Mouse (Mus musculus): Measurements from ENCODE around the gene Pecam1. TPM values are rescaled to one million over a fixed set of nuclear protein-coding genes. Genes with fewer than 3 reads are reported as not detected.
A peak's percentile ranks its signal among the peaks of the same experiment; 100 is the strongest.
"Not testable (repeated sequence)": the region's sequence is repeated elsewhere in the genome, so short reads cannot be mapped to it uniquely, and the experiment has no call there.

Pecam1 gene
- polyA plus RNA-seq, 1 experiment from 2014 or later = 52.0 TPM

- WGBS (ENCODE audit: insufficient replicate concordance) = 8% methylated on average over 9 of the region's 9 CpGs
- 0 out of 2 replicates have a peak, but pooled peaks have one; percentile 36 for ATAC-seq (replicated peaks; ENCODE audit: insufficient number of reproducible peaks, low FRiP score, low TSS enrichment)
- no peak overlapping the region for H3K4me3 ChIP-seq (ENCODE audit: low read depth, low read length)
- H3K4me1 ChIP-seq (ENCODE audit: control insufficient read depth, insufficient read depth, low read length) = peaks cover 22% of the 10 kb centered on the region
- no peak overlapping the region; the same call in 1 of the 2 replicates for H3K9ac ChIP-seq (ENCODE audit: low read depth, low read length)
- no peaks in the 10 kb centered on the region for H3K36me3 ChIP-seq (ENCODE audit: control insufficient read depth, insufficient read depth, low read length)
- peak overlapping the region; percentile 73 for H3K27ac ChIP-seq (ENCODE audit: low read depth, low read length)
- H3K9me3 ChIP-seq (replicated peaks; ENCODE audit: control insufficient read depth, low read length) = no peaks in the 10 kb centered on the region
- peak overlapping the region; percentile 27 for H3K4me2 ChIP-seq
- no peaks in the 10 kb centered on the region for H3K27me3 ChIP-seq (ENCODE audit: control insufficient read depth, insufficient read depth, low read length)
These were observed 110.4 kb downstream of the Pecam1 start for GRCm38 (mm10) chr11:106640059-106640458.

GRCm38 (mm10) chr11:106639356-106639692, 111.1 kb downstream of the Pecam1 start:
- Histone ChIP-seq H3K4me3 (ENCODE audit: low read depth, low read length) (no peak overlapping the region), H3K9ac (ENCODE audit: low read depth, low read length) (peak overlapping the region; percentile 1; the same call in 1 of the 2 replicates), H3K27ac (ENCODE audit: low read depth, low read length) (peak overlapping the region; percentile 73), H3K27me3 (ENCODE audit: control insufficient read depth, insufficient read depth, low read length) (no peaks in the 10 kb centered on the region), H3K9me3 (replicated peaks; ENCODE audit: control insufficient read depth, low read length) (no peaks in the 10 kb centered on the region), H3K36me3 (ENCODE audit: control insufficient read depth, insufficient read depth, low read length) (no peaks in the 10 kb centered on the region), H3K4me2 (no peak overlapping the region), H3K4me1 (ENCODE audit: control insufficient read depth, insufficient read depth, low read length) (peaks cover 22% of the 10 kb centered on the region)
- ATAC-seq (replicated peaks; ENCODE audit: insufficient number of reproducible peaks, low FRiP score, low TSS enrichment) = no peak
- 9% methylated on average over 5 of the region's 5 CpGs for WGBS (ENCODE audit: insufficient replicate concordance)

GRCm38 (mm10) chr11:106638551-106639355, 111.7 kb downstream of the Pecam1 start:
- H3K4me3 ChIP-seq (ENCODE audit: low read depth, low read length) = no peak overlapping the region
- no peak overlapping the region for H3K4me2 ChIP-seq
- no peak overlapping the region; the same call in 1 of the 2 replicates for H3K9ac ChIP-seq (ENCODE audit: low read depth, low read length)
- WGBS (ENCODE audit: insufficient replicate concordance) = 40% methylated on average over 9 of the region's 9 CpGs
- no peaks in the 10 kb centered on the region for H3K9me3 ChIP-seq (replicated peaks; ENCODE audit: control insufficient read depth, low read length)
- ATAC-seq (replicated peaks; ENCODE audit: insufficient number of reproducible peaks, low FRiP score, low TSS enrichment) = no peak
- no peaks in the 10 kb centered on the region for H3K36me3 ChIP-seq (ENCODE audit: control insufficient read depth, insufficient read depth, low read length)
- H3K27me3 ChIP-seq (ENCODE audit: control insufficient read depth, insufficient read depth, low read length) = no peaks in the 10 kb centered on the region
- peaks cover 22% of the 10 kb centered on the region for H3K4me1 ChIP-seq (ENCODE audit: control insufficient read depth, insufficient read depth, low read length)
- H3K27ac ChIP-seq (ENCODE audit: low read depth, low read length) = no peak overlapping the region

GRCm38 (mm10) chr11:106637754-106638153, 112.7 kb downstream of the Pecam1 start:
- ATAC-seq (replicated peaks; ENCODE audit: insufficient number of reproducible peaks, low FRiP score, low TSS enrichment) = no peak
- no peak overlapping the region for H3K9ac ChIP-seq (ENCODE audit: low read depth, low read length)
- no peak overlapping the region for H3K4me2 ChIP-seq
- no peak overlapping the region for H3K27ac ChIP-seq (ENCODE audit: low read depth, low read length)
- no peaks in the 10 kb centered on the region for H3K9me3 ChIP-seq (replicated peaks; ENCODE audit: control insufficient read depth, low read length)
- no peaks in the 10 kb centered on the region for H3K27me3 ChIP-seq (ENCODE audit: control insufficient read depth, insufficient read depth, low read length)
- no peak overlapping the region for H3K4me3 ChIP-seq (ENCODE audit: low read depth, low read length)
- 22% methylated on average over 7 of the region's 7 CpGs for WGBS (ENCODE audit: insufficient replicate concordance)
- no peaks in the 10 kb centered on the region for H3K36me3 ChIP-seq (ENCODE audit: control insufficient read depth, insufficient read depth, low read length)
- H3K4me1 ChIP-seq (ENCODE audit: control insufficient read depth, insufficient read depth, low read length) = peaks cover 22% of the 10 kb centered on the region

GRCm38 (mm10) chr11:106635946-106636345, 114.5 kb downstream of the Pecam1 start:
- H3K27me3 ChIP-seq (ENCODE audit: control insufficient read depth, insufficient read depth, low read length) = no peaks in the 10 kb centered on the region
- 41% methylated on average over 2 of the region's 2 CpGs for WGBS (ENCODE audit: insufficient replicate concordance)
- H3K4me3 ChIP-seq (ENCODE audit: low read depth, low read length) = no peak overlapping the region
- H3K9me3 ChIP-seq (replicated peaks; ENCODE audit: control insufficient read depth, low read length) = no peaks in the 10 kb centered on the region
- H3K36me3 ChIP-seq (ENCODE audit: control insufficient read depth, insufficient read depth, low read length) = no peaks in the 10 kb centered on the region
- no peak for ATAC-seq (replicated peaks; ENCODE audit: insufficient number of reproducible peaks, low FRiP score, low TSS enrichment)
- no peak overlapping the region for H3K4me2 ChIP-seq
- H3K27ac ChIP-seq (ENCODE audit: low read depth, low read length) = no peak overlapping the region
- peaks cover 17% of the 10 kb centered on the region for H3K4me1 ChIP-seq (ENCODE audit: control insufficient read depth, insufficient read depth, low read length)
- no peak overlapping the region for H3K9ac ChIP-seq (ENCODE audit: low read depth, low read length)

GRCm38 (mm10) chr11:106634175-106634574, 116.3 kb downstream of the Pecam1 start:
- not testable (repeated sequence) for H3K4me1 ChIP-seq (ENCODE audit: control insufficient read depth, insufficient read depth, low read length); ATAC-seq (replicated peaks; ENCODE audit: insufficient number of reproducible peaks, low FRiP score, low TSS enrichment); H3K4me3 ChIP-seq (ENCODE audit: low read depth, low read length); H3K9ac ChIP-seq (ENCODE audit: low read depth, low read length); H3K36me3 ChIP-seq (ENCODE audit: control insufficient read depth, insufficient read depth, low read length); H3K27ac ChIP-seq (ENCODE audit: low read depth, low read length); H3K4me2 ChIP-seq; H3K9me3 ChIP-seq (replicated peaks; ENCODE audit: control insufficient read depth, low read length); H3K27me3 ChIP-seq (ENCODE audit: control insufficient read depth, insufficient read depth, low read length)
- 89% methylated on average over 3 of the region's 3 CpGs for WGBS (ENCODE audit: insufficient replicate concordance)

- ATAC-seq (replicated peaks; ENCODE audit: insufficient number of reproducible peaks, low FRiP score, low TSS enrichment) = no peak
- Histone ChIP-seq H3K9ac (ENCODE audit: low read depth, low read length) (no peak overlapping the region), H3K4me2 (no peak overlapping the region), H3K9me3 (replicated peaks; ENCODE audit: control insufficient read depth, low read length) (no peaks in the 10 kb centered on the region), H3K4me3 (ENCODE audit: low read depth, low read length) (no peak overlapping the region), H3K27ac (ENCODE audit: low read depth, low read length) (no peak overlapping the region), H3K4me1 (ENCODE audit: control insufficient read depth, insufficient read depth, low read length) (peaks cover 5% of the 10 kb centered on the region; the same call in 1 of the 2 replicates), H3K27me3 (ENCODE audit: control insufficient read depth, insufficient read depth, low read length) (no peaks in the 10 kb centered on the region), H3K36me3 (ENCODE audit: control insufficient read depth, insufficient read depth, low read length) (no peaks in the 10 kb centered on the region)
- 88% methylated on average over 2 of the region's 2 CpGs for WGBS (ENCODE audit: insufficient replicate concordance)
These were observed 117.0 kb downstream of the Pecam1 start for GRCm38 (mm10) chr11:106633456-106633855.

- Histone ChIP-seq H3K4me1 (ENCODE audit: control insufficient read depth, insufficient read depth, low read length) (no peaks in the 10 kb centered on the region), H3K36me3 (ENCODE audit: control insufficient read depth, insufficient read depth, low read length) (no peaks in the 10 kb centered on the region), H3K9ac (ENCODE audit: low read depth, low read length) (no peak overlapping the region), H3K4me2 (no peak overlapping the region), H3K27me3 (ENCODE audit: control insufficient read depth, insufficient read depth, low read length) (no peaks in the 10 kb centered on the region), H3K27ac (ENCODE audit: low read depth, low read length) (no peak overlapping the region), H3K4me3 (ENCODE audit: low read depth, low read length) (no peak overlapping the region), H3K9me3 (replicated peaks; ENCODE audit: control insufficient read depth, low read length) (no peaks in the 10 kb centered on the region)
- WGBS (ENCODE audit: insufficient replicate concordance) = 21% methylated on average over 6 of the region's 6 CpGs
- no peak for ATAC-seq (replicated peaks; ENCODE audit: insufficient number of reproducible peaks, low FRiP score, low TSS enrichment)
These were observed 122.7 kb downstream of the Pecam1 start for GRCm38 (mm10) chr11:106627692-106628091.

GRCm38 (mm10) chr11:106625577-106625976, 124.9 kb downstream of the Pecam1 start:
- Histone ChIP-seq H3K4me2 (no peak overlapping the region), H3K9me3 (replicated peaks; ENCODE audit: control insufficient read depth, low read length) (no peaks in the 10 kb centered on the region), H3K4me1 (ENCODE audit: control insufficient read depth, insufficient read depth, low read length) (peaks cover 9% of the 10 kb centered on the region), H3K4me3 (ENCODE audit: low read depth, low read length) (no peak overlapping the region), H3K27ac (ENCODE audit: low read depth, low read length) (no peak overlapping the region), H3K9ac (ENCODE audit: low read depth, low read length) (no peak overlapping the region), H3K36me3 (ENCODE audit: control insufficient read depth, insufficient read depth, low read length) (no peaks in the 10 kb centered on the region), H3K27me3 (ENCODE audit: control insufficient read depth, insufficient read depth, low read length) (no peaks in the 10 kb centered on the region)
- 54% methylated on average over 3 of the region's 3 CpGs for WGBS (ENCODE audit: insufficient replicate concordance)
- ATAC-seq (replicated peaks; ENCODE audit: insufficient number of reproducible peaks, low FRiP score, low TSS enrichment) = no peak
